Mouse (Mus musculus) intestine, embryonic 16.5 days (tissue): Measurements from ENCODE around the gene Ksr2. TPM values are rescaled to one million over a fixed set of nuclear protein-coding genes. Genes with fewer than 3 reads are reported as not detected.

Experiments used
- ATAC-seq: fragments of 200-750 bp; cut with Nextera tagmentation; 2 replicates; pipeline ENCODE4 v1.8.0; 2017; ENCODE audit warnings: moderate TSS enrichment, moderate library complexity
- H3K27ac ChIP-seq: fragments of 300-500 bp; sonication (generic); 2 replicates; pipeline ENCODE4 v1.5.1; 2014; ENCODE audit warnings: mild to moderate bottlenecking, low read length
- H3K27me3 ChIP-seq: fragments of 300-500 bp; sonication (generic); replicated peaks from 2 replicates; pipeline ENCODE4 v1.6.1; 2014; ENCODE audit warnings: low read length, control low read depth, mixed read lengths; ENCODE audit not compliant: control insufficient read depth, insufficient read depth
- H3K36me3 ChIP-seq: fragments of 300-500 bp; sonication (generic); 2 replicates; pipeline ENCODE4 v1.6.1; 2014; ENCODE audit warnings: low read length, control low read depth; ENCODE audit not compliant: control insufficient read depth, insufficient read depth
- H3K4me1 ChIP-seq: fragments of 300-500 bp; sonication (generic); 2 replicates; pipeline ENCODE4 v1.6.1; 2014; ENCODE audit warnings: low read length, control low read depth, mixed read lengths; ENCODE audit not compliant: control insufficient read depth, insufficient read depth
- H3K4me2 ChIP-seq: fragments of 300-500 bp; sonication (generic); 2 replicates; pipeline ENCODE4 v1.6.1; 2014; ENCODE audit warnings: low read depth, low read length, control low read depth
- H3K4me3 ChIP-seq: fragments of 300-500 bp; sonication (generic); 2 replicates; pipeline ENCODE4 v1.5.1; 2014; ENCODE audit warnings: mild to moderate bottlenecking, low read length
- H3K9ac ChIP-seq: fragments of 300-500 bp; sonication (generic); 2 replicates; pipeline ENCODE4 v1.6.1; 2014; ENCODE audit warnings: low read depth, low read length
- H3K9me3 ChIP-seq: fragments of 300-500 bp; sonication (generic); 2 replicates; pipeline ENCODE4 v1.6.1; 2016; ENCODE audit warnings: low read length, control low read depth; ENCODE audit not compliant: control insufficient read depth
- WGBS: fragments of 180-500 bp; shearing (Covaris S2); extraction: QIAGEN DNeasy Blood & Tissue Kit; methylation state at CpG from one replicate; pipeline ENCODE4 v1.1.7; 2014; 5-methylcytosine and 5-hydroxymethylcytosine counted together
- polyA plus RNA-seq: library from polyadenylated mRNA; unstranded; fragments of >200 nt; fragmentation: Nextera tagmentation; extraction: Ambion mirVana; gene quantifications from 2 replicates; pipeline ENCODE4 v1.2.1, GENCODE M21; 2015

The Ksr2 gene
- polyA plus RNA-seq, 1 experiment from 2014 or later, result 0.20 TPM

GRCm38 (mm10) chr5:117457583-117457982 lies 43.8 kb downstream of the Ksr2 start:
- no peaks in the 10 kb centered on the region for H3K9me3 ChIP-seq
- H3K27me3 ChIP-seq, result no peaks in the 10 kb centered on the region
- no peaks in the 10 kb centered on the region for H3K4me1 ChIP-seq
- H3K4me3 ChIP-seq, result no peak overlapping the region
- no peaks in the 10 kb centered on the region for H3K36me3 ChIP-seq
- no peak for ATAC-seq
- no peak overlapping the region for H3K27ac ChIP-seq
- 71% methylated on average over 8 of the region's 8 CpGs for WGBS
- H3K4me2 ChIP-seq, result no peak overlapping the region
- H3K9ac ChIP-seq, result no peak overlapping the region

GRCm38 (mm10) chr5:117458899-117459298 lies 45.1 kb downstream of the Ksr2 start:
- Histone ChIP-seq H3K4me2 (no peak overlapping the region), H3K36me3 (no peaks in the 10 kb centered on the region), H3K27me3 (no peaks in the 10 kb centered on the region), H3K4me3 (no peak overlapping the region), H3K27ac (no peak overlapping the region), H3K9me3 (no peaks in the 10 kb centered on the region), H3K4me1 (no peaks in the 10 kb centered on the region), H3K9ac (no peak overlapping the region)
- ATAC-seq, result no peak
- WGBS, result 76% methylated on average over 9 of the region's 9 CpGs

- no peak overlapping the region for H3K9ac ChIP-seq
- WGBS, result 92% methylated on average over 14 of the region's 14 CpGs
- no peak for ATAC-seq
Observed at GRCm38 (mm10) chr5:117460261-117460660, 46.5 kb downstream of the Ksr2 start.

GRCm38 (mm10) chr5:117467052-117467451 lies 53.3 kb downstream of the Ksr2 start:
- ATAC-seq, result peak; percentile 63; the same call in 1 of the 2 replicates
- Histone ChIP-seq H3K4me2 (no peak overlapping the region), H3K27me3 (no peaks in the 10 kb centered on the region), H3K36me3 (no peaks in the 10 kb centered on the region), H3K4me1 (no peaks in the 10 kb centered on the region), H3K27ac (no peak overlapping the region), H3K4me3 (no peak overlapping the region), H3K9me3 (no peaks in the 10 kb centered on the region), H3K9ac (no peak overlapping the region)
- WGBS, result 48% methylated on average over 12 of the region's 12 CpGs

More at GRCm38 (mm10) chr5:117460261-117460660, 46.5 kb downstream of the Ksr2 start:
- no peak overlapping the region for H3K4me3 ChIP-seq
- H3K27me3 ChIP-seq, result no peaks in the 10 kb centered on the region
- H3K4me1 ChIP-seq, result no peaks in the 10 kb centered on the region
- H3K36me3 ChIP-seq, result no peaks in the 10 kb centered on the region
- no peak overlapping the region for H3K27ac ChIP-seq
- H3K4me2 ChIP-seq, result no peak overlapping the region
- H3K9me3 ChIP-seq, result no peaks in the 10 kb centered on the region

- no peaks in the 10 kb centered on the region for H3K27me3 ChIP-seq
- no peaks in the 10 kb centered on the region for H3K36me3 ChIP-seq
- no peak overlapping the region for H3K4me2 ChIP-seq
- WGBS, result 91% methylated on average over 4 of the region's 4 CpGs
- no peak overlapping the region for H3K9ac ChIP-seq
- H3K4me1 ChIP-seq, result no peaks in the 10 kb centered on the region
- no peak for ATAC-seq
- no peak overlapping the region for H3K4me3 ChIP-seq
- no peaks in the 10 kb centered on the region for H3K9me3 ChIP-seq
- H3K27ac ChIP-seq, result no peak overlapping the region
Observed at GRCm38 (mm10) chr5:117468961-117469360, 55.2 kb downstream of the Ksr2 start.

- Histone ChIP-seq H3K27ac (no peak overlapping the region), H3K4me1 (no peaks in the 10 kb centered on the region), H3K9ac (no peak overlapping the region), H3K4me3 (no peak overlapping the region), H3K27me3 (no peaks in the 10 kb centered on the region), H3K4me2 (no peak overlapping the region), H3K9me3 (no peaks in the 10 kb centered on the region), H3K36me3 (no peaks in the 10 kb centered on the region)
- ATAC-seq, result no peak
- 85% methylated on average over 8 of the region's 8 CpGs for WGBS
Observed at GRCm38 (mm10) chr5:117469572-117469971, 55.8 kb downstream of the Ksr2 start.

- WGBS, result 47% methylated on average over 3 of the region's 3 CpGs
- H3K27ac ChIP-seq, result no peak overlapping the region
Observed at GRCm38 (mm10) chr5:117481162-117481561, 67.4 kb downstream of the Ksr2 start.

GRCm38 (mm10) chr5:117481586-117481985 lies 67.8 kb downstream of the Ksr2 start:
- Histone ChIP-seq H3K27ac (no peak overlapping the region), H3K36me3 (no peaks in the 10 kb centered on the region), H3K27me3 (no peaks in the 10 kb centered on the region), H3K4me1 (no peaks in the 10 kb centered on the region), H3K4me3 (no peak overlapping the region), H3K9me3 (no peaks in the 10 kb centered on the region), H3K9ac (no peak overlapping the region), H3K4me2 (no peak overlapping the region)
- WGBS, result 84% methylated on average over 12 of the region's 12 CpGs
- ATAC-seq, result no peak

More at GRCm38 (mm10) chr5:117481162-117481561, 67.4 kb downstream of the Ksr2 start:
- Histone ChIP-seq H3K36me3 (no peaks in the 10 kb centered on the region), H3K4me3 (no peak overlapping the region), H3K4me1 (no peaks in the 10 kb centered on the region), H3K9me3 (no peaks in the 10 kb centered on the region), H3K27me3 (no peaks in the 10 kb centered on the region), H3K4me2 (no peak overlapping the region), H3K9ac (no peak overlapping the region)
- ATAC-seq, result peak; percentile 68

GRCm38 (mm10) chr5:117482013-117482412 lies 68.2 kb downstream of the Ksr2 start:
- Histone ChIP-seq H3K4me3 (no peak overlapping the region), H3K27ac (no peak overlapping the region), H3K4me2 (no peak overlapping the region), H3K9me3 (no peaks in the 10 kb centered on the region), H3K4me1 (no peaks in the 10 kb centered on the region), H3K36me3 (no peaks in the 10 kb centered on the region), H3K9ac (no peak overlapping the region), H3K27me3 (no peaks in the 10 kb centered on the region)
- no peak for ATAC-seq
- WGBS, result 81% methylated on average over 11 of the region's 11 CpGs

GRCm38 (mm10) chr5:117485411-117485810 lies 71.6 kb downstream of the Ksr2 start:
- 50% methylated on average over 6 of the region's 6 CpGs for WGBS
- Histone ChIP-seq H3K27me3 (no peaks in the 10 kb centered on the region), H3K4me2 (no peak overlapping the region), H3K36me3 (no peaks in the 10 kb centered on the region), H3K27ac (no peak overlapping the region), H3K9me3 (no peaks in the 10 kb centered on the region), H3K4me3 (no peak overlapping the region), H3K4me1 (no peaks in the 10 kb centered on the region), H3K9ac (no peak overlapping the region)
- no peak for ATAC-seq
